Mouse (Mus musculus) E14TG2a.4 (cell line): ENCODE measurements around the gene Zcchc8.
"Not testable (repeated sequence)": the region's sequence is repeated elsewhere in the genome, so short reads cannot be mapped to it uniquely, and the experiment has no call there.

ENCODE experiments used
- H3K27me3 ChIP-seq: 2 replicates; pipeline ENCODE4 v1.6.1; 2014; ENCODE audit warnings: low read length, control low read depth; ENCODE audit not compliant: insufficient read depth
- H3K36me3 ChIP-seq: 2 replicates; pipeline ENCODE4 v1.6.1; 2014; ENCODE audit warnings: low read length, control low read depth; ENCODE audit not compliant: insufficient read depth
- H3K4me1 ChIP-seq: replicated peaks from 2 replicates; pipeline ENCODE4 v1.6.1; 2014; ENCODE audit warnings: low read depth, low read length, control low read depth
- H3K4me3 ChIP-seq: replicated peaks from 2 replicates; pipeline ENCODE4 v1.5.1; 2014; ENCODE audit warnings: mild to moderate bottlenecking, low read length
- H3K9me3 ChIP-seq: 2 replicates; pipeline ENCODE4 v1.6.1; 2014; ENCODE audit warnings: low read length, control low read depth
- CTCF ChIP-seq: conservative IDR thresholded peaks from 2 replicates; pipeline ENCODE4 v1.5.1; 2014; ENCODE audit warnings: low read length
- NANOG ChIP-seq: IDR thresholded peaks from 2 replicates; pipeline ENCODE4 v1.6.1; 2014; ENCODE audit warnings: borderline replicate concordance, low read length, mixed read lengths
- POU5F1 ChIP-seq: IDR thresholded peaks from 2 replicates; pipeline ENCODE4 v1.6.1; 2014; ENCODE audit warnings: low read length, borderline replicate concordance

The Zcchc8 gene

DNA sequence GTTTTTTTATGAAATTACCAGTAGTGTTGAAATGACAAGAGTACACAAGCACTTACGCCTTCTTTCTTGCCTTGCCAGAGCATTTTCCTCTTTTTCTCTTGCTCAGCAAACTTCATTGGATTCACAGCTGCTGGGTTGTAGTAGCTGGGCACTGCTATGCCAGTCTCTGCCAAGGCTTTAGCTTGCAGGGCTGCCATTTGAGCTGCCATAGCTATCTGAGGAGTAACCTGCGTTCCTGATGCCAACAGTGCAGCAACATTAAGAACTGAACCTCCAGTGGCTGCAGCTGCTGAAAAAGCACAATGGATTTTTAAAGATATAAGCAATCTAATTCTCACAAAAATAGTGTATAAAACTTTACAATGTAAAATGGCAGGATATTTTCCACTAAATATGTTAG lies 10.1 kb upstream of the Zcchc8 start:
- no peak for TF ChIP-seq NANOG
- no peak for TF ChIP-seq POU5F1
- TF ChIP-seq CTCF: no peak
- no peaks in the 10 kb centered on the region for H3K27me3 ChIP-seq
- H3K4me3 ChIP-seq: no peak overlapping the region
- H3K36me3 ChIP-seq: peaks cover 93% of the 10 kb centered on the region
- H3K4me1 ChIP-seq: no peaks in the 10 kb centered on the region
- no peaks in the 10 kb centered on the region for H3K9me3 ChIP-seq

GRCm38 (mm10) chr5:123723816-123724215 lies 2.9 kb upstream of the Zcchc8 start:
- H3K36me3 ChIP-seq: peaks cover 22% of the 10 kb centered on the region
- not testable (repeated sequence) for H3K9me3 ChIP-seq, H3K4me3 ChIP-seq, H3K27me3 ChIP-seq
- peaks cover 18% of the 10 kb centered on the region for H3K4me1 ChIP-seq

GRCm38 (mm10) chr5:123714622-123715021 lies 6.3 kb downstream of the Zcchc8 start:
- H3K4me1 ChIP-seq: peaks cover 28% of the 10 kb centered on the region
- H3K27me3 ChIP-seq: no peaks in the 10 kb centered on the region
- H3K9me3 ChIP-seq: no peaks in the 10 kb centered on the region
- peaks cover 89% of the 10 kb centered on the region for H3K36me3 ChIP-seq
- H3K4me3 ChIP-seq: no peak overlapping the region
- TF ChIP-seq NANOG (no peak), CTCF (no peak), POU5F1 (no peak)

DNA sequence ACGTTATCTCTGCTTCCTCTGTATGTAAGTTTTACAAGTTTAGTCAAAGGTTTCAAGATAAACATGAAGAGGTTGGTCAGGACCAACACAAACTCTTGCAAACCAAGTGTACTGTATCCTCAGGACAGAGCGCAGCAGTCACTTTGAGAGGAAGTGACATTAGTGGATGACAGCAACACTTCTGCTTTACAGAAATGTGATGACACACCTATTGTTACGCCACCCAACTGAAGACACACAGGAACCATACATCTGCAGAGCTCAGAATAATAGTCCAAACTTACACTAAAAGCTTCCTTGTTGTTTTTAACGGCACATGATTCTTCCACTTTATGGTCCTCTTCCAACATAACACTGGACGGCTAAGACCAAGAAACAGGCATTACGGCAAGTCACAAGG lies 7.1 kb downstream of the Zcchc8 start:
- Histone ChIP-seq H3K4me3 (no peak overlapping the region), H3K27me3 (no peaks in the 10 kb centered on the region), H3K9me3 (no peaks in the 10 kb centered on the region), H3K36me3 (peaks cover 97% of the 10 kb centered on the region), H3K4me1 (peaks cover 19% of the 10 kb centered on the region)
- TF ChIP-seq CTCF: no peak
- no peak for TF ChIP-seq POU5F1

DNA sequence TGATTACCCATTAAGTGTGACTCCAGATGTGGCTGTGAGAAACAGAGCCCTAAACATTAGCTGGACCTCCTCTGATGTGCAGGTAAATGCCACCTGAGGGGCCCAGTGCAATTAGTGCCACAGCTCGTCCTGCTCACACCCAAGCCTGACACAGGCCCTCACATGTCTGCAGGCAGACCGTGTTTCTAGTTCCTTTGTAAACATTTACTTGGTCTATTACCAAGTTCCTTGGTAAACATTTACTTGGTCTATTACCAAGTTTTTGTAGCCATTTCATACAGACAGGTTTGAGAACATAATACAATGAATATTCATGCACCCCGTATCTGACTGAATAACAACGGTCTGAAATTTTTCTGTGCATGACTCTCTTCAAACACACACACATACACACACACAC lies 11.3 kb downstream of the Zcchc8 start:
- Histone ChIP-seq H3K4me3 (no peak overlapping the region), H3K4me1 (no peaks in the 10 kb centered on the region; the same call in none of the 2 replicates), H3K27me3 (no peaks in the 10 kb centered on the region), H3K36me3 (peaks cover 97% of the 10 kb centered on the region), H3K9me3 (no peaks in the 10 kb centered on the region)
- TF ChIP-seq NANOG: no peak
- no peak for TF ChIP-seq POU5F1
- TF ChIP-seq CTCF: no peak

DNA sequence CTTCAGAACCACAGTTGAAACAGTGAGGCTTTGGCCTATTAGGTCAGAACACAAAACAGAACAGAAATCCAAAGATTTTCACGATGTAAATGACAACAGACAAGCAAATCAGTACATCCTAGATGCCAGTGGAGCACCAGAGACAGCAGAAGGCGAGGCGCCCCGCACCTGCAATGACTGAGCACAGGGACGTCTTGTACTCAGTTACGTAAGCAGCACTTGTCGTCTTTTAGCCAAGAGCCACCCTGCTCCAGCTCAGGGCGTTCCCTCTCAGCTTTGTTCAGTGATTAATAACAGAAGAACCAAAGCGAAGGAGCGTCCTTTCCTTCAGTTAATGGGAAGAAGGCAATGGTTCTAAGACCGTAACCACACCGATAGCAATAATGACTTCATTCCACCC lies 12.3 kb downstream of the Zcchc8 start:
- Histone ChIP-seq H3K4me1 (no peaks in the 10 kb centered on the region; the same call in none of the 2 replicates), H3K9me3 (no peaks in the 10 kb centered on the region), H3K27me3 (no peaks in the 10 kb centered on the region), H3K4me3 (no peak overlapping the region), H3K36me3 (peaks cover 97% of the 10 kb centered on the region)
- no peak for TF ChIP-seq CTCF
- TF ChIP-seq NANOG: no peak
- TF ChIP-seq POU5F1: no peak

- Histone ChIP-seq H3K9me3 (no peaks in the 10 kb centered on the region), H3K36me3 (peaks cover 74% of the 10 kb centered on the region), H3K4me3 (no peak overlapping the region), H3K27me3 (no peaks in the 10 kb centered on the region), H3K4me1 (peaks cover 28% of the 10 kb centered on the region)
- TF ChIP-seq NANOG (no peak), POU5F1 (no peak), CTCF (no peak)
Measured at GRCm38 (mm10) chr5:123700625-123701024, 20.3 kb downstream of the Zcchc8 start.

- Histone ChIP-seq H3K4me1 (peaks cover 36% of the 10 kb centered on the region), H3K36me3 (peaks cover 60% of the 10 kb centered on the region), H3K9me3 (no peaks in the 10 kb centered on the region), H3K4me3 (no peak overlapping the region), H3K27me3 (no peaks in the 10 kb centered on the region)
- TF ChIP-seq NANOG (no peak), POU5F1 (no peak), CTCF (peak; percentile 86)
Measured at GRCm38 (mm10) chr5:123699198-123699597, 21.7 kb downstream of the Zcchc8 start.

DNA sequence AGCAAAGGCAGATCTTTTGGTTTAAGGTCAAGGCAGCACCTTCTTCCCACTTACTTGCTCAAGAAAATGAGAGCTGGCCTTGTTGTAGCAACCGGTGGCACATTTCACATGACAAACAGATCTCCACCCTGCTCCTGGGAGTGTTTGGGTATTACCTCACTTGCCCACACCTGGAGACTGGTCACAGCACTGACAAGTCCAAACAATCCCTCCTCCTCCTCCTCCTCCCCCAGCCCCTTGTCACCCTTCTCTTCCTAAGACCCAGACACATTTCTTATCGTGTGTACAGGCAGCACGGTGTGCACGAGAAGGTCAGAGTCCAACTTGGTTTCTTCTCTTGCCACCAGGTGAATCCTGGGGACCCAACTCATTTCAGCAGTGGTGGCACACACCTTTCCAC lies 23.9 kb downstream of the Zcchc8 start:
- no peak for TF ChIP-seq NANOG
- TF ChIP-seq POU5F1: no peak
- no peak for TF ChIP-seq CTCF
- peaks cover 32% of the 10 kb centered on the region for H3K4me1 ChIP-seq
- H3K9me3 ChIP-seq: no peaks in the 10 kb centered on the region
- H3K4me3 ChIP-seq: no peak overlapping the region
- H3K36me3 ChIP-seq: peaks cover 37% of the 10 kb centered on the region
- H3K27me3 ChIP-seq: no peaks in the 10 kb centered on the region

DNA sequence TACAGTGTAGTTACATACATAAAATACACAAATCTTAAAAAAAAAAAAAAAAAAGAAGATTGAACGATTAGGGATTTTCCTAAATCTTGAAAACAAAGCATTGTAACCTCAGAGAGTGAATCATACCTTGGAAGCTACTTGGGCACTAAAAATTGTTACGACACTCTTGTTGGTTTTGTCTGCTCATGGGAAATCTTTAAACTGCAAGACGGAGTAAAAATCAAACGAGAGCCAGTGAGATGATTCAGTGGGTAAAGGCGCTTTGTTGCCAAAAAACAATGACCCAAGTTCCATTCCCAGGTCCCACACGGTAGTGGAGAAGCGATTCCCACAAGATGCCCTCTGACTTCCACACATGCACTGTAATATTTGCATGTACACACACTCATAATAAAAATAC lies 24.7 kb downstream of the Zcchc8 start:
- Histone ChIP-seq H3K36me3 (peaks cover 30% of the 10 kb centered on the region), H3K4me1 (peaks cover 30% of the 10 kb centered on the region), H3K4me3 (no peak overlapping the region), H3K27me3 (no peaks in the 10 kb centered on the region), H3K9me3 (no peaks in the 10 kb centered on the region)
- TF ChIP-seq POU5F1 (no peak), CTCF (no peak)
